Mouse (Mus musculus) cerebellum, adult 2 months (tissue): Measurements from ENCODE around the gene Prkcg.

Experiments used
- CTCF ChIP-seq: fragments of 200-500 bp; IDR thresholded peaks from 2 replicates; pipeline ENCODE4 v1.5.1; 2011; ENCODE audit warnings: low read depth, mild to moderate bottlenecking, control low read depth, low read length, moderate library complexity, borderline replicate concordance; ENCODE audit not compliant: insufficient read depth
- POLR2A ChIP-seq: fragments of 200-500 bp; IDR thresholded peaks from 2 replicates; pipeline ENCODE4 v1.6.1; 2011; ENCODE audit warnings: low read length, control low read depth, borderline replicate concordance; ENCODE audit not compliant: insufficient read depth

DNA sequence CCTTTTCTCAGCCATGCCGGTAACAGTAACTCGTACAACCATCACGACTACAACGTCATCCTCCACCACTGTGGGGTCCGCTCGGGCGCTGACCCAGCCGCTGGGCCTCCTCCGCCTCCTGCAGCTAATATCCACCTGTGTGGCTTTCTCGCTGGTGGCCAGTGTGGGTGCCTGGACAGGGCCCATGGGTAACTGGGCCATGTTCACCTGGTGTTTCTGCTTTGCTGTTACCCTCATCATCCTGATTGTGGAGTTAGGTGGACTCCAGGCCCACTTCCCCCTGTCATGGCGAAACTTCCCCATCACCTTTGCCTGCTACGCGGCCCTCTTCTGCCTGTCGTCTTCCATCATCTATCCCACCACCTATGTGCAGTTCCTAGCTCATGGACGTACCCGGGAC is 7.7 kb downstream of the Prkcg start:
- TF ChIP-seq CTCF (no peak), POLR2A (no peak)
